Mouse (Mus musculus) hematopoietic multipotent progenitor cell, adult 10-12 weeks (in vitro differentiated cells): ENCODE results near the gene Iqsec3. TPM values are rescaled to one million over a fixed set of nuclear protein-coding genes. Genes with fewer than 3 reads are reported as not detected.

Experiments
- polyA plus RNA-seq: library from polyadenylated mRNA; stranded (reverse); fragments of >175 nt; gene quantifications from 2 replicates; pipeline ENCODE4 v1.2.3, GENCODE M21; 2012; ENCODE audit warnings: low replicate concordance

Gene Iqsec3
- not detected in 2 replicates for polyA plus RNA-seq

GRCm38 (mm10) chr6:121473093-121473821 is at the start of gene Iqsec3:
Gene Iqsec3, minus strand, starts transcription at chr6:121473678.

GRCm38 (mm10) chr6:121343026-121343770 is 130.3 kb downstream of the Iqsec3 start, which contains the start of gene Slc6a12:
Gene Slc6a12, plus strand, starts transcription at chr6:121343076.

Other genes with a start within 250 kb of the Iqsec3 start
- 0.31 and 1.8 TPM in 2 replicates for gene Usp18, start 227.8 kb downstream of the Iqsec3 start, polyA plus RNA-seq
- 0.63 and 1.3 TPM in 2 replicates for gene Slc6a13, start 173.5 kb downstream of the Iqsec3 start, polyA plus RNA-seq
- 0.14 and 1.00 TPM in 2 replicates for gene Slc6a12, start 130.6 kb downstream of the Iqsec3 start, polyA plus RNA-seq
- not detected in 2 replicates for gene A2m, start 161.7 kb upstream of the Iqsec3 start, polyA plus RNA-seq